Mouse (Mus musculus): ENCODE results near the gene Trpc5. TPM values are rescaled to one million over a fixed set of nuclear protein-coding genes. Genes with fewer than 3 reads are reported as not detected.

The Trpc5 gene
- not detected for polyA plus RNA-seq (2017; shearing (Covaris generic))

GRCm38 (mm10) chrX:144688142-144688206 is at the start of gene Trpc5:
TSS of gene Trpc5 (minus strand) at chrX:144688180.
- no peak for ATAC-seq

DNA sequence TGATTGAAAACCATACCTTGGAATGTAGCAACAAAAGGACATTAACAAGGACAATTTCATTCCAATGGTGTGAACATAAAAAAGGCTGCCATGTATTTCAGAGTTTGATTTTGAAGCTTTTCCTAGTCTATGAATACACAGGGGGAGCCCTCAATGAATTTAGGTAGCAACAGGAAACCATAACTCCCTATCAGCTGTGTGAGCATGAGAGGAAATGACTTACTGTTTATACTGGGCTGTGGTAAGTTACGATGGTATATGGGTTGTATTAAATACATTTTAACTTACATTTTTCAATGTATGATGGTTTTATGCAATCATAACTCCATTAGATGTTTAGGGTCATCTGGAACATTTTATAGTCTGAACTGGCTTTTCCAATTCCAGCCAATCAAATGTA is 28.4 kb upstream of the Trpc5 start:
- no peak for ATAC-seq

DNA sequence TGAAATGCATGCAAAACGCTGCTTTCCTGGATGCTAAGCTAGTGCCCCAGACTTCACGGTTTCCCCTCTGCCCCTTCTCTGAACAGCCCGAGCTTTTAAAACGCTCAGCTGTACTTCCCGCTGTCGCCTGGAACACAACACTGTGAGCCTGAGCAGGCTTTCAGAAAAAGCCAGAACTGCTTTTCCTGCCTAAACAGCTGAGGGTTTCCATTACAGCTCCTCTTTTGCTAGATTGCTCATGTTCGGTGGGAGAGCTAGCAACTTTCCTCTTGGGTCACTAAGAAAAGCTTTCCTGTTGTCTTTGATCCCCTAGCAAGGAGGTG is 1.8 kb upstream of the Trpc5 start:
- ATAC-seq = no peak

DNA sequence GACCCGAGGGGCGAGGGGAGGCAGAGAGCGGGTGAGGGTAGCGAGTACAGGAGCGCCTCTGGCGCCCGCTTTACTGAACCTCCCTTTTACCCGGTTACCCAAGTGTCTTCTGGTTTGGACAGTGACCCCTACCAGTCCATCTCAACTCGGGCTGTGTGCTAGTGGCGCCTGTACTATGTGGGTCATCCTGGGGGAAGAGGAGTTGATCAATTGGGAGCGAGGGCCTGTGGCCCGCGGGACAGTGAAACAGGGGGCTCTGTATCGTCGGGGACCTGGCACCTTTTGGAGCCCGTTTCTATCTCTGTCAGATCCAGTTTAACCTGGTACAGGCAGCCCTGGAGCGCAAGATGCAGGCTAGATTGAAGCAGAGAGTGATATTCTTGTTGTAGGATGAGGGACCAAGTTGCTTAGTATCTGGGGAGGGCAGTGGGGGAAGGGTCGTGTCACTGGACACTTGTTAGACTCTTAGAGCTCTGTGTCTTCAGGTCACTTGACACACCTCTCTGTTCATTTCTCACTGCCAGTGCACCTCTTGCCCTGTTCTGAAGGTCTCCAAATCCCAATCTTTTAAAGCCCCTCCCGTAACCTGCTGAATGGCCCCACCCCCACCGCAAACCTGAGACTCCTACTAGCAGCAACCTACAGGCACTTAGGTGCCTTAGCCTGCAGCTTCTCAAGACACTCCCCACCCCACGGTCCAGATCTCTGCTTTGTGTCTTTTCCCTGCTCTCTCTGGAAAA is 1.3 kb upstream of the Trpc5 start:
- no peak for ATAC-seq

DNA sequence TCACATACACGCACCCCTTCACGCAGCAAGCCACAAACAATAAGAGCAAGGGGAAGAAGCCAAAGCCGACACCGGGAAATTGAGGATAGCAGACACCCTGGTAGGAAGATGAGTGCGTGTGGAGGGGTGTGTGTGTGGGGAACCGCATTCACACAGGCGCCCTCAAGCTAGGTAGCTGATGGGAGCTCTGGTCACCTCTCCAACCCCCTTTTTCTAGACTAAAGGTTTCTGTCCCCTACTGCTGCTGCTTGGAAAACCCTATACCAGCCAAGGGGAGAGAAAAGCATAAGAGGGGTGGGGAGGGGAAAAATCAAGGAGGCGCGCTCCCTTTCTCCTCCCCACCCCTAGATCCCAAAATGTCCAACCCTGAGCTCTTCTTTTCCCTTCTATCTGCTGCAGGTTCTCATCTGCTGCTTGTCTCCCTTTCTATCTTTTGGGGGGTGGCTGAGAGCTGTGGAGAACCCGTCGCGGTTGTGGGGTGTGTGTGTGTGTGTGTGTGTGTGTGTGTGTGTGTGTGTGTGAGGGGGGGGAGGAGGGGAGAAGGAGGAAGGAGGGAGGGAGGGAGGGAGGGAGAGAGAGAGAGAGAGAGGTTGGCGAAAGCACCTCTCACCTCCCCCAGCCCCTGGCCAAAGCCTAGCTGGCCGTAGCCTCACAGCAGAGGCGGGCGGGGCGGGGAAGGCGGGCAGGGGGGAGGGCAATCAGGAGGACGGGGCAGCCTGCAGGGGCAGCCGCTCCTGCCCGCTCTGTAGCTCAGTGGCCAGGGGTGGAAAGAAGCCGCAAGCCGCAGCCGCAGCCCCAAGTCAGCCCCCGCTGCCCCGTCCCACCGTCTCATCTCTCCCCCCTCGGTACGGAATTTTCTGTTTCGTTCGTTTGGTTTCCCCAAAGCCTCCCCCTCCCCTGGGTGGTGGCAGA is 483 bp upstream of the Trpc5 start, which contains the start of gene Rtl4:
Rtl4 (plus strand) TSS at position 701 of the 912 bp plus-strand sequence.
- no peak for ATAC-seq

GRCm38 (mm10) chrX:144687742-144688141 is 238 bp downstream of the Trpc5 start:
- no peak for ATAC-seq

DNA sequence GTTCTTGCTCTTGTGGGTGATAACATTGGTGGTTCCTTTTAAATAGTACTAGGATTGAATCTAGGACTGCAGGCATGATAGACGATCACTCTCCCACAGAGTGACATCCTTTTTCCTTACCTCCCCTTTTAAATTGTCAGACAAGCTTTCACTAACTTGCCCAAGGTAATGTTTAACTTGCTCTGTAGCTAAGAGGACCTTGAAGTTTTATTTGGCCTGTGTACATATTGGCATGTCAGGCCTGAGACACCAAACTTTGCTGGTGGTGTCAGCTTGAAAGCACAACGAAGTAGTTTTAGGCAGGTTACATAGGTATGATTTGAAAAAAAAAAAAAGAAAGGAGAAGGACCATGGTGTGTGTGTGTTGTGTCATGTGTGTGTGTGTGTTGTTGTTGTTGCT is 35.8 kb downstream of the Trpc5 start:
- no peak for ATAC-seq

DNA sequence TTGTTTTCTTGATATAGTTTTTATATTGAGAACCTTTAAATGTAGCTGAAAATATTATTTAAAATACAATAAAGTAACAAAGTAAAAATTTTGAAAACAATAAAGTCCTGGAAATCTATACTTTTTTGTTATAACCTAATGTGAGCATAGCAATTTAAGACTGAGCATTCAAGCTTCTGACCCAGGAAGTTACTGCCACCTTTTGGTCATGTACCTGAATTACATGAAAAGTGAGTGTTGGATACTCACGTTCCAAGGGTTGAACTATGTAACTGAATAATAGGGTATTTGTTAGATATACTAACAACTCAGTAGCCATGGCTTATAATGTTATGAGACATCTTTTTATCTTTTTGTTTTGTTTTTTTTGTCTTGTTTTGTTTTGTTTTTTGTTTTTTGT is 42.6 kb downstream of the Trpc5 start:
- ATAC-seq = no peak

- no peak for ATAC-seq
These were observed 43.2 kb downstream of the Trpc5 start for GRCm38 (mm10) chrX:144644756-144645155.

DNA sequence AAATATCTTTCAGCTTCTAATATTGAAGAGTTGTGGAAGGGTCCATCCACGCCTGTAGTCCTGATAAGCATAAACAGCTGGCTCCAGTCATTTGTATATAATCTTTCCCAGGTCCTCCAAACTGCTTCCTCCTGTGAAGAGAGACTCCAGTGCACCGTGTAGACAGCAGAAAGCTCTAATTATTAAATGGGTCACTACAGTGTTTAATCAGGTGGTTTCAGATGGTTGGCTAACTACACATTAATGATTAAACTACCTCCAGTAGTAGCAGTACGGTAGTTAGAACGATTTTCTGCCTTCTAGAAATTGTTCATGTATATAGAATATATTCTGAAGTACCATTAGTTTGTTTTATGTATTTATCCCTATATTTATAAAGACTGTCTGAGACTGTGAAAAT is 75.2 kb downstream of the Trpc5 start:
- ATAC-seq = no peak

DNA sequence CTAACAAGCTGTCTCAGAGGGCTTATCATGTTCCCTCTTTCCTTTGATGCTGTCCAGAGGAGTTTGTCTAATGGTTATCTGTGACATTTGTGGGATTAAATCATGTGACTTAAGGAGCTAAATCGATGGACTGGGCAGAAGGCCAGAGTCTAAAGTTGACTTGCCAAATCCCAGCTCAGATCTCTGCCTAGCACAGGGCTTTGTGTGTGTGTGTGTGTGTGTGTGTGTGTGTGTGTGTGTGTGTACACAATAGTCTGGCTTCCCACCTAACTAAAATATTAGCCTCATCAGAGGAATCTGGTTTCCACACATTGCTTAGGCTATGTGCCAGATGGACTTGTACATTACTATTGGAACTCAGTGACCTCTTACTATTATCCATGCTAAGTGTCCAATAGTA is 151.5 kb downstream of the Trpc5 start:
- ATAC-seq = no peak

GRCm38 (mm10) chrX:144526042-144526441 is 161.9 kb downstream of the Trpc5 start:
- peak; percentile 95 for ATAC-seq

- ATAC-seq = no peak
These were observed 164.7 kb downstream of the Trpc5 start for GRCm38 (mm10) chrX:144523239-144523638.

DNA sequence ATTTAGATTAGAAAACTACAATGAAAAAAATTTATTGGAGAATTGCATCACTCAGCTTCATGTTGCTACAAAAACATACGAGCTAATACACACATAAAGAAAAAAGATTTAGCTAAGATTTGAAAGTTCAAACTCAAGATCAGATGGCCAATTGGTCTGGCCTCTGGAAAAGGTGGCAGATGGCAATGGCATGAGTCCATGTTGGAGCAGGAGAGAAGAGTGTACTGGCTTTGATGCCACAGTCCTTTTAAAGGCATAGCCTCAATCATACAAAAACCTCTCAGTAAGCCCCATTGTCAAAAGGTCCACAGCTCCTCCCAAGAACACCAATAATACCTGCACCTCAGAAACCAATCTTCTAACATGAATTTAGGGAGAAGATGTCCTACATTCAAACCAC is 196.6 kb downstream of the Trpc5 start:
- no peak for ATAC-seq

- no peak for ATAC-seq
These were observed 223.6 kb downstream of the Trpc5 start for GRCm38 (mm10) chrX:144464416-144464815.

- ATAC-seq = no peak
These were observed 231.7 kb downstream of the Trpc5 start, which contains the start of gene Trpc5os for GRCm38 (mm10) chrX:144456281-144456680. TSS of gene Trpc5os (plus strand) at chrX:144456581.

GRCm38 (mm10) chrX:144423848-144424247 is 264.1 kb downstream of the Trpc5 start:
- no peak for ATAC-seq

GRCm38 (mm10) chrX:144421091-144421490 is 266.9 kb downstream of the Trpc5 start:
- no peak for ATAC-seq

DNA sequence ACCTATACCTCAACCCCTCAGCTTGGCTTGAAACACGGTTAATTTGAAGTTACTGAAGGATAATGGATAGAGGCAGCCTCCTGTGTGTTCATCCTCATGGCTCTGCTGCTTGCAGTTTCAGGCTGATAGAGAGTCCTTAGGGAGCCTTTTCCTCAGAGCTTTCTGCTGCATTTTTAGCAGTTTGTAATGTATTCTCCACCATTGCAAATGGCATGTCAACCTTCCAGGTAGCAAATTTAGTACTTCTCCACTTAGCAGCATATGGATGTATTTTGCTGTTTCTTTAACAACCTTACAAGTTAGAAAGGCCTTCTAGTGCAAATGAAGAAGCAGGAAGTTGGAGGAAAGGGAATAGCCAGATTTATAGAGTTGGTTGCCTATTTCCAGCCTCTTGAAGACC is 267.7 kb downstream of the Trpc5 start:
- ATAC-seq = no peak

DNA sequence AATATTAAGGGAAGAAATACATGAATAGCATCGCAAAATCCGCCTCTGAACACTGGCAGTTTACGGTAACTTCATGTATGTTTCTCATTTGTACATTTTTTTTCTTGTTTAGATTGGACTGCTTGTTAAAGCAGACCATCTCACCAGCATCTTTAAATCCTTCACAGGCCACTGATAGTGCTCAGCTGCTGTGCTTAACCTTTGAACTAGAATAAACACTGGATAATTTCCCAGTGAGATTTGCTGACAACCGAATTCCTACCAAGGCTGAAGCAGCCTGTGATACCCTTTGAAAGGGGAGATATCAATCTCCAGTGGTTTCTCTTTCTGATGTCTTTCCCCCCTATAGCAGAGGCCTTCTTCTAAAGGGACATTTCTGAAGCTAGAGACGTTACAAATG is 279.9 kb downstream of the Trpc5 start:
- no peak for ATAC-seq

DNA sequence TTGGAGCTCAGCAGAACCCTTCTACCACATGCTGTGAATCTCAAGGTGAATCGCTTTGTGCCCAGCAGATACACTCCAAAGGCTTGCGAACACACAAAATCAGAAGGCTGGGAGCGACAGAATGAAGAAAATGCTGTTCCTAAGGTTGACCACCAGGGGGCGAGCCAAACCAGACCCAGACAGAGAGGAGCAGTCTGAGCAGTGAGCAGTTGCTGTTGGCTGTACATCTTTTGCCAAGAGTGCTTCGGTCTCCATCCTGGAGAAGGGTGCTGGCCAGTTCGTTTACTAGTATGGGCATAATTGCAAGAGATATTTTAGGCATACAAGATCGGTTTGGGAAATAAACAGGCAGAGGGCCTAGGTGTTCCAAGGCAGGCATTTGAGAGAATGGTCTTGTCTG is 284.5 kb downstream of the Trpc5 start:
- ATAC-seq = no peak

DNA sequence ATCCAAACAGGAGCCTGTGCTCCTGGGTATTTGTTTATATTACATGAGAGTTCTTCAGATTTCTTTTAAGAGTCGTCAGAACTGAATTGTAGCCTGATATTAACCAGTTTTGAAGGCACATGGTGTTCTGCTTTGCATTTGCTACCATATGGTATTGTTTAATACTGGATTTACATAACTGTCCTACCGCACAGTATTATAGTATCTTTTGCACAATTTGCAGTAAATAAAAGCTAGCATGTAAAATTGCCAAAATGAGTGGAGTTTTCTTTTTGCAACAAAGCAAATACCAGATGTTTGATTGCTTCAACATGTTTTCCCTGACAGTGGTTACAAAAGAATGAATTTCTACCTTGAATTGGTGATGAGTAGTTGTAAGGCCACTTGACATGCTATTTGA is 313.8 kb downstream of the Trpc5 start:
- ATAC-seq = no peak

GRCm38 (mm10) chrX:144338355-144338754 is 349.6 kb downstream of the Trpc5 start:
- ATAC-seq = no peak

- no peak for ATAC-seq
These were observed 350.0 kb downstream of the Trpc5 start for GRCm38 (mm10) chrX:144337938-144338337.

Measured in inflammation-experienced regulatory T-cells, adult 6 months (primary cell).